Mouse (Mus musculus): ENCODE measurements around the gene Mtg2.
A peak's percentile ranks its signal among the peaks of the same experiment; 100 is the strongest.

Mtg2 gene

GRCm38 (mm10) chr2:180070481-180071453 is at the start of gene Mtg2:
Mtg2 (plus strand) TSS chr2:180070588.
- peak; percentile 96 to 98 for DNase-seq (ENCODE audit: low spot score in 2 of 2)

GRCm38 (mm10) chr2:180020919-180021318 is 49.5 kb upstream of the Mtg2 start:
- DNase-seq (ENCODE audit: low spot score in 2 of 2): no peak

- no peak for DNase-seq (ENCODE audit: low spot score in 2 of 2)
These were observed 47.6 kb upstream of the Mtg2 start for GRCm38 (mm10) chr2:180022751-180023150.

- peak; percentile 98 to 99 for DNase-seq (ENCODE audit: low spot score in 2 of 2)
These were observed 45.8 kb upstream of the Mtg2 start, which contains the start of gene Lsm14b for GRCm38 (mm10) chr2:180024401-180025098. Lsm14b (plus strand) TSS chr2:180024987.

- DNase-seq (ENCODE audit: low spot score in 2 of 2): peak; percentile 64 to 73
These were observed 45.1 kb upstream of the Mtg2 start for GRCm38 (mm10) chr2:180025135-180025860.

- DNase-seq (ENCODE audit: low spot score in 2 of 2): no peak
These were observed 44.6 kb upstream of the Mtg2 start for GRCm38 (mm10) chr2:180025861-180026200.

GRCm38 (mm10) chr2:180027768-180028167 is 42.6 kb upstream of the Mtg2 start:
- DNase-seq (ENCODE audit: low spot score in 2 of 2): no peak

GRCm38 (mm10) chr2:180031270-180031669 is 39.1 kb upstream of the Mtg2 start:
- no peak for DNase-seq (ENCODE audit: low spot score in 2 of 2)

GRCm38 (mm10) chr2:180032925-180033324 is 37.5 kb upstream of the Mtg2 start:
- no peak for DNase-seq (ENCODE audit: low spot score in 2 of 2)

GRCm38 (mm10) chr2:180033956-180034355 is 36.4 kb upstream of the Mtg2 start:
- DNase-seq (ENCODE audit: low spot score in 2 of 2): no peak

GRCm38 (mm10) chr2:180034753-180035152 is 35.6 kb upstream of the Mtg2 start:
- DNase-seq (ENCODE audit: low spot score in 2 of 2): no peak

GRCm38 (mm10) chr2:180040406-180040805 is 30.0 kb upstream of the Mtg2 start:
- DNase-seq (ENCODE audit: low spot score in 2 of 2): no peak

GRCm38 (mm10) chr2:180041577-180042255 is 28.7 kb upstream of the Mtg2 start:
- DNase-seq (ENCODE audit: low spot score in 2 of 2): peak; percentile 65 to 76

- peak; percentile 94 for DNase-seq (ENCODE audit: low spot score in 2 of 2)
These were observed 28.0 kb upstream of the Mtg2 start, which contains the start of the genes Psma7 and Ss18l1 for GRCm38 (mm10) chr2:180042256-180042857. Psma7 (minus strand) TSS chr2:180042433. Ss18l1 (plus strand) TSS chr2:180042509.

GRCm38 (mm10) chr2:180042858-180043515 is 27.4 kb upstream of the Mtg2 start:
- DNase-seq (ENCODE audit: low spot score in 2 of 2): peak; percentile 82 to 85

- no peak for DNase-seq (ENCODE audit: low spot score in 2 of 2)
These were observed 25.1 kb upstream of the Mtg2 start for GRCm38 (mm10) chr2:180045283-180045682.

GRCm38 (mm10) chr2:180047580-180047979 is 22.8 kb upstream of the Mtg2 start:
- DNase-seq (ENCODE audit: low spot score in 2 of 2): no peak

- DNase-seq (ENCODE audit: low spot score in 2 of 2): no peak
These were observed 22.3 kb upstream of the Mtg2 start for GRCm38 (mm10) chr2:180047980-180048635.

- DNase-seq (ENCODE audit: low spot score in 2 of 2): peak; percentile 82 to 88
These were observed 19.4 kb upstream of the Mtg2 start for GRCm38 (mm10) chr2:180050986-180051385.

All from right cerebral cortex, postnatal 10 days (tissue).